Mouse (Mus musculus): Measurements from ENCODE around the gene Tmem29.

GRCm38 (mm10) chrX:150508696-150509095 is 49.7 kb upstream of the Tmem29 start:
- TF ChIP-seq CTCF (IDR thresholded peaks at IDR 0.05; ENCODE audit: insufficient read depth, low read depth, low read length) (no peak), POLR2A (IDR thresholded peaks at IDR 0.05; ENCODE audit: insufficient read depth, low read depth, low read length) (no peak)
